Mouse (Mus musculus) embryonic fibroblast, embryonic 13.5 days (primary cell): ENCODE measurements around the gene Pgbd5.

Experiments used
- CTCF ChIP-seq: IDR thresholded peaks from 2 replicates; pipeline ENCODE4 v1.5.1; 2011; ENCODE audit warnings: mild to moderate bottlenecking, control low read depth, low read length, moderate library complexity, borderline replicate concordance; ENCODE audit not compliant: insufficient read depth
- POLR2A ChIP-seq: IDR thresholded peaks from 2 replicates; pipeline ENCODE4 v1.6.1; 2011; ENCODE audit warnings: low read depth, mild to moderate bottlenecking, control low read depth, low read length, moderate library complexity

DNA sequence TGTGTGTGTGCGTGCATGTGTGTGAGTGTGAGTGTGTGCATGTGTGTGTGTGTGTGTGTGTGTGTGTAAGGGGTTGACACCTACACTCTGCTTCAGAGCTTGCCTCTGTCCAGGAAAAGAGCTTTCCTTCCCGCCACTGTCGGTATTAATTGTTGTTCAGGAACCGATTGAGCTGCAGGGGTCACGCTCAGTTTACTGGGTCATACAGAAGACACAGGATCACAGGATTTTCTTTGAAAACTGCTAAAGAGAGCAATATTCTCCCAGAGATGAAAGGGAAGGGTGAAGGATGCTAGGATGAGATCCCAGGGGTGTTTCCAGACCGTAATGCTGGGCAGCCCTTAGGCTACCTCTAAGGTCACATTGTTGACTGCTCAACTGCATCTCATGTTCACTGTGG, at the start of gene Pgbd5:
- TF ChIP-seq CTCF: no peak
- no peak for TF ChIP-seq POLR2A
